Mouse (Mus musculus) lung, postnatal 0 days (tissue): ENCODE measurements around the gene Il15.

Experiments
- CTCF ChIP-seq: IDR thresholded peaks from 2 replicates; pipeline ENCODE4 v1.5.1; 2016; ENCODE audit warnings: antibody characterized with exemption, mild to moderate bottlenecking
- EP300 ChIP-seq: IDR thresholded peaks from 2 replicates; pipeline ENCODE4 v1.6.1; 2016; ENCODE audit warnings: antibody characterized with exemption, mild to moderate bottlenecking, control low read depth

DNA sequence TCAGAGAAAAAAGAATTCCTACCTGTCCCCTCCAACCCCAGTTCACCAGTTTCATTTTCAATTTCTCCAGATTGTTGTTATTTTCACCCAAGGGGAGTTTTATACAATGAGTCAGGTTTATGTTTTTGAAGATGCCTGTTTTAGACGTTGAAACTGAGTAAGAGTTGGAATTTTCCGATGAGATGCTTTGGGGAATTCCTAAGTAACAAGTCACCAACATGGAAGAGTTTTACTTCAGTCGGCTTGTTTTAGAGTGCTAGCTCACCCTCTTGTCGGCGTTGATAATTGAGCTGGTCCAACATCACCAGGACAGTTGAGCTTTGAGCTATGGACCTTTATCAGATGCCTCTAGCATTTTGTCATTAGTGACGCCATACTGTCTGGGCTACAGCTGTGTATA is 30.2 kb downstream of the Il15 start:
- TF ChIP-seq CTCF (no peak), EP300 (no peak)
